Mouse (Mus musculus) heart, postnatal 25 days (tissue): ENCODE measurements at regions not wholly inside any gene's neighbourhood (a gene's known extent, or its start where the extent isn't known, plus 50 kb on each side); places are given as distances from the start of the nearest gene placed in this dataset.

Experiments used
- DNase-seq: peaks from one replicate; pipeline ENCODE4 v3.0.0; 2022; ENCODE audit warnings: low spot score
- intact Hi-C: fragments of 180-260 bp; cut with DNase I; formaldehyde crosslinking; loops from one replicate; pipeline ENCODE4 v1.15.1; 2025

- intact Hi-C loops = no loop called here
- DNase-seq = no peak
Measured at GRCm38 (mm10) chr2:174884232-174885225, 124.1 kb downstream of the Edn3 start.

- no peak for DNase-seq
- intact Hi-C loops = no loop called here
Measured at GRCm38 (mm10) chr2:174892658-174893057, 117.4 kb upstream of the Gm14444 start.

- peak; percentile 6 for DNase-seq
- intact Hi-C loops = no loop called here
Measured at GRCm38 (mm10) chr2:174897424-174897823, 112.6 kb upstream of the Gm14444 start.

GRCm38 (mm10) chr2:174899940-174900670 lies 109.9 kb upstream of the Gm14444 start:
- DNase-seq = no peak
- intact Hi-C loops = loop anchor here (1.0 to 10.0 kb wide), 6 partner anchors 43 to 1715 kb away; no protein-coding TSS in a partner anchor

GRCm38 (mm10) chr2:174900671-174900991 lies 109.4 kb upstream of the Gm14444 start:
- DNase-seq = no peak
- intact Hi-C loops = loop anchor here (1.0 to 10.0 kb wide), 6 partner anchors 43 to 1716 kb away; no protein-coding TSS in a partner anchor

- DNase-seq = no peak
- intact Hi-C loops = loop anchor here (2.0 to 10.0 kb wide), 5 partner anchors 44 to 1717 kb away; no protein-coding TSS in a partner anchor
Measured at GRCm38 (mm10) chr2:174901801-174902200, 108.2 kb upstream of the Gm14444 start.

GRCm38 (mm10) chr2:174903627-174904026 lies 106.4 kb upstream of the Gm14444 start:
- DNase-seq = no peak
- intact Hi-C loops = loop anchor here (5.0 to 10.0 kb wide), 4 partner anchors 46 to 1719 kb away; no protein-coding TSS in a partner anchor

GRCm38 (mm10) chr2:174905865-174906639 lies 104.0 kb upstream of the Gm14444 start:
- DNase-seq = no peak
- intact Hi-C loops = loop anchor here (10.0 kb wide), 1 partner anchor 1721 kb away; no protein-coding TSS in a partner anchor

GRCm38 (mm10) chr2:174917146-174917905 lies 92.7 kb upstream of the Gm14444 start:
- DNase-seq = no peak
- intact Hi-C loops = no loop called here

GRCm38 (mm10) chr2:174917975-174918374 lies 92.1 kb upstream of the Gm14444 start:
- DNase-seq = no peak
- intact Hi-C loops = no loop called here

- no peak for DNase-seq
- intact Hi-C loops = no loop called here
Measured at GRCm38 (mm10) chr2:174922208-174922607, 87.8 kb upstream of the Gm14444 start.

- no peak for DNase-seq
- intact Hi-C loops = no loop called here
Measured at GRCm38 (mm10) chr2:174929718-174930117, 80.3 kb upstream of the Gm14444 start.

GRCm38 (mm10) chr2:174932137-174933012 lies 77.7 kb upstream of the Gm14444 start:
- DNase-seq = peak; percentile 60
- intact Hi-C loops = no loop called here

GRCm38 (mm10) chr2:174933013-174933353 lies 77.1 kb upstream of the Gm14444 start:
- DNase-seq = no peak
- intact Hi-C loops = no loop called here

- intact Hi-C loops = no loop called here
- DNase-seq = no peak
Measured at GRCm38 (mm10) chr2:174936665-174937064, 73.4 kb upstream of the Gm14444 start.

- intact Hi-C loops = no loop called here
- DNase-seq = no peak
Measured at GRCm38 (mm10) chr2:174937930-174938329, 72.1 kb upstream of the Gm14444 start.

GRCm38 (mm10) chr2:174942221-174942620 lies 67.8 kb upstream of the Gm14444 start:
- intact Hi-C loops = no loop called here
- DNase-seq = no peak

GRCm38 (mm10) chr2:174948106-174948505 lies 61.9 kb upstream of the Gm14444 start:
- no peak for DNase-seq
- intact Hi-C loops = no loop called here
